Mouse (Mus musculus) megakaryocyte, embryonic 14.5 days (primary cell): ENCODE measurements around the gene Rhod.

Experiments used
- FLI1 ChIP-seq: IDR thresholded peaks from 2 replicates; pipeline ENCODE4 v1.6.1; 2012; ENCODE audit warnings: low read length, inconsistent platforms, mixed read lengths
- GATA1 ChIP-seq: IDR thresholded peaks from 3 replicates; pipeline ENCODE4 v1.6.1; 2012; ENCODE audit warnings: mixed read lengths, low read length, inconsistent platforms, borderline replicate concordance

DNA sequence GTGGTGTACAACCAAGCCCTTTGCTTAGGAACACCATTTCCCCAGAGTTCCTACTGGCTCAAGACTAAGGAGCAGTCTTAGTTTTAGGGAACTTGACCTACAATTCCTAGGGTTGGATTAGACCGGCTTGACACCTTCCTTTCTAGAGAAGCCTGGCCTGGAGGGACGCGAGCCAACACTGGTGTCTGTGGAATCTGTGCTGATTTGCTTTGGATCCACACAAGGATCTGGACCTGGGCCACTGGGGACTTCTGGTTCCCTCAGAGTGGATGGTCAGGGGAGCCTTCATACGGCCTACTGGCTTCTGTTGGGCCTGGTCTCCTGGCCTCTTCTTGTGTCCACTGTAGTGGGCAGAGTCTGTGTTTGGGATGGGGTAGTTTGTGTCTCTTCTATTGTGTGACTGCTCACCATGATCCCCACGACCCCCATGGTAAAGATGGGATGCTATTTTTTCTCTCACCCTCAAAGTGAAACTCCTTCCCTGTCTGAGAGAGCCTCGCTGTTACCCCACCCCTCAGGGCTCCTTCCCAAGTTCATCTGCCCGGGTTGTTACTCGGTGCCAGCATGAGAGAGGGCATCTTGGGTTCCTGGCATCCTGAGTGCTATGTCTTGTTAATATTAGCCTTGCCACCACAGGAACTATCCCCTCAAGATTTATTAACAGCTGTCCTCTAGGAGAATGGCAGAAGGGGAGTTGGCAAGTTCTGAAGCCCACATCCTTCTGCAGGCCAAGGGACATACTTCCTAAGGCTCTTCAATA, 7.6 kb upstream of the Rhod start:
- TF ChIP-seq FLI1: no peak
- TF ChIP-seq GATA1: no peak
